20 mouse cellular contexts compared by ENCODE assay signal in the genomic region with DNA sequence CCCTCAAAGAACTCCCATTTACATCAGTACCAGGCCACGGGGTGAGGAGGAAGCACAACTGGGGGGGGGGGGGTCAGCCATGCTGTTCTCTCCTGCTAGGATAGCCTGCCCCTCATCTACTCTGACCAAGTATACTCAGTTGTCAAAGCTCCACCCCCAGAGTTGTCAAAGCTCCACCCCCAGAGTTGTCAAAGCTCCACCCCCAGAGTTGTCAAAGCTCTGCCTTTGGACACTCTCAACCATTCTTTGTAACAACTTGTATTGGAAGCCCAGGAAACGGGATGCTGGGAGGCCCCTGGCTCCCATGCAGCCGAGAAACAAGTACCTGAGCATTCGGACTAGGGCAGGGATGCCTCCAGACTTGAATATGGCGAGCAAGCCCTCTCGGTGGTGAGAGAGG. TPM values are rescaled to one million over a fixed set of nuclear protein-coding genes. Genes with fewer than 3 reads are reported as not detected.
DNase-seq lines count a peak whose midpoint lies in the region.
"Had no signal": no experiment of that assay in that cellular context is flagged by ENCODE, and none has a peak within 500 bp of the region (broad histone marks: within the 10 kb centered on the region; RNA-seq: fewer than 3 reads in every experiment).

No protein-coding gene starts in this region.

- intact Hi-C loops in heart, postnatal 36 days (cut with DNase I), result no loop called here

- DNase-seq in lung, postnatal 10 days, result peak; percentile 45
- DNase-seq in lung, postnatal 36 days, result no peak
- DNase-seq in ZHBTc4 (ENCODE audit: low read depth, low spot score), result peak; percentile 57
- no peak for DNase-seq in frontal cortex, postnatal 10 days (ENCODE audit: low spot score in 2 of 2)
- DNase-seq in heart, postnatal 36 days, result no peak
- DNase-seq: adrenal gland, adult 2 months; adrenal gland, postnatal 10 days; adrenal gland, postnatal 25 days; B cell, adult 2 months; cerebellum, adult 11 months; cerebellum, adult 18-20 months; cerebellum, adult 8-10 months; cerebellum, adult 9-11 months; cerebellum, postnatal 14 days; cerebellum, postnatal 36 days; embryo, embryonic 11 days had no signal

RNA-seq across cellular contexts. Expression of a gene that starts 14.9 kb away (rescaled TPM):
- 100 to 1,000 TPM; 252 to 272 TPM for total RNA-seq in heart, postnatal 36 days (2021)

RNA-seq across cellular contexts. Expression of a gene that starts 26.8 kb away (rescaled TPM):
- 1 to 10 TPM; 1.6 to 1.8 TPM for total RNA-seq in heart, postnatal 36 days (2021)
- total RNA-seq: common myeloid progenitor, adult 5-6 weeks had no signal

RNA-seq across cellular contexts. Expression of a gene that starts 32.0 kb away (rescaled TPM):
- 10 to 100 TPM; 16.3 to 18.2 TPM for total RNA-seq in heart, postnatal 36 days (2021)
- total RNA-seq: CH12.LX, MEL had no signal

RNA-seq across cellular contexts. Expression of a gene that starts 32.8 kb away (rescaled TPM):
- 10 to 100 TPM; 12.9 to 13.4 TPM for total RNA-seq in heart, postnatal 36 days (2021)
- total RNA-seq: common myeloid progenitor, adult 5-6 weeks had no signal

RNA-seq across cellular contexts. Expression of a gene that starts 48.5 kb away (rescaled TPM):
- total RNA-seq in heart, postnatal 36 days (2021), result not detected
- total RNA-seq: adrenal gland, adult 2 months; adrenal gland, postnatal 10 days; adrenal gland, postnatal 25 days; adrenal gland, postnatal 4 days; CH12.LX; common myeloid progenitor, adult 5-6 weeks; MEL had no signal

Comparison
In these comparisons a context has a peak if more than half of its experiments do, and no peak if none do; other contexts are left out.
1. DNase-seq: peak in lung, postnatal 10 days (single experiment) and ZHBTc4 (single experiment); none in lung, postnatal 36 days (single experiment), frontal cortex, postnatal 10 days (0 of 2) and heart, postnatal 36 days (0 of 2).